Mouse (Mus musculus) olfactory bulb, adult 2 months (tissue): Measurements from ENCODE around the gene Rasgef1b.

Experiments used
- CTCF ChIP-seq: fragments of 200-500 bp; IDR thresholded peaks from 2 replicates; pipeline ENCODE4 v1.5.1; 2012; ENCODE audit warnings: low read depth, mild to moderate bottlenecking, low read length, moderate library complexity; ENCODE audit not compliant: insufficient read depth
- POLR2A ChIP-seq: fragments of 200-500 bp; IDR thresholded peaks from 2 replicates; pipeline ENCODE4 v1.6.1; 2012; ENCODE audit warnings: mild to moderate bottlenecking, low read depth, low read length, moderate library complexity; ENCODE audit not compliant: insufficient read depth

DNA sequence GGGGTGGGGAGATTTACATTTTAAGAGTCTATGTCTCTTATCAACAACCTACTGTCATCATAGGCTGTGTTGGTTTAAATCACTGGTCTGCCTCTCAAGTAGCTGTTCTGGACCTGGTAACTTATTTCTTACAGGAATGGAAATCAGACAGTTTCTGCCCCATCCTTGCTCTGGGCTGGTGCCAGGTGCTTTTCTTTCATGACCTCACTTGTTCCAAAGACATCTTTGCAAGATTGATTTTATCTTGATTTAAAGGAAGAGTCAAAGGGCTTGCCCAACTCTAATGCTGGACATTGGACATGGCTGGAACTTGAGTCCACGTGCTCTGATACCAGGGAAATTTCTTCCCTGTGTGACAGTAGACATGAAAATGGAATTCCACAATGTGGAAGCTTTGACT, 315.0 kb downstream of the Rasgef1b start:
- TF ChIP-seq CTCF (no peak), POLR2A (no peak)
